Mouse (Mus musculus) lung, postnatal 4 days (tissue): ENCODE data around the gene Ikzf3.
A peak's percentile ranks its signal among the peaks of the same experiment; 100 is the strongest.

Experiments used
- DNase-seq, 2 experiments: peaks; one replicate each; pipeline ENCODE4 v3.0.0; 2021

Gene Ikzf3

GRCm38 (mm10) chr11:98472696-98473095, 73.1 kb downstream of the Ikzf3 start:
- no peak for DNase-seq

- DNase-seq: no peak
Observed at GRCm38 (mm10) chr11:98470795-98471194, 75.0 kb downstream of the Ikzf3 start.

- no peak for DNase-seq
Observed at GRCm38 (mm10) chr11:98469761-98470714, 75.8 kb downstream of the Ikzf3 start.

GRCm38 (mm10) chr11:98464516-98464915, 81.3 kb downstream of the Ikzf3 start:
- no peak for DNase-seq

GRCm38 (mm10) chr11:98463911-98464310, 81.9 kb downstream of the Ikzf3 start:
- DNase-seq: no peak

- DNase-seq: no peak
Observed at GRCm38 (mm10) chr11:98462255-98462654, 83.6 kb downstream of the Ikzf3 start.

- DNase-seq: no peak
Observed at GRCm38 (mm10) chr11:98461109-98461720, 84.6 kb downstream of the Ikzf3 start.

- DNase-seq: no peak
Observed at GRCm38 (mm10) chr11:98459860-98460259, 86.0 kb downstream of the Ikzf3 start.

GRCm38 (mm10) chr11:98459071-98459741, 86.6 kb downstream of the Ikzf3 start:
- DNase-seq: no peak

GRCm38 (mm10) chr11:98458121-98458990, 87.5 kb downstream of the Ikzf3 start:
- DNase-seq: peak in 1 of 2 experiments; percentile 32

- DNase-seq: peak; percentile 89 to 92
Observed at GRCm38 (mm10) chr11:98457367-98458120, 88.3 kb downstream of the Ikzf3 start.

- DNase-seq: no peak
Observed at GRCm38 (mm10) chr11:98456945-98457344, 88.9 kb downstream of the Ikzf3 start.

GRCm38 (mm10) chr11:98456545-98456944, 89.3 kb downstream of the Ikzf3 start:
- no peak for DNase-seq

- DNase-seq: no peak
Observed at GRCm38 (mm10) chr11:98455484-98455883, 90.3 kb downstream of the Ikzf3 start.

GRCm38 (mm10) chr11:98449921-98450771, 95.7 kb downstream of the Ikzf3 start:
- no peak for DNase-seq

- DNase-seq: no peak
Observed at GRCm38 (mm10) chr11:98449419-98449818, 96.4 kb downstream of the Ikzf3 start.

- peak; percentile 30 to 51 for DNase-seq
Observed at GRCm38 (mm10) chr11:98448191-98448790, 97.5 kb downstream of the Ikzf3 start.

GRCm38 (mm10) chr11:98447475-98447834, 98.4 kb downstream of the Ikzf3 start:
- DNase-seq: no peak

GRCm38 (mm10) chr11:98446562-98447474, 99.0 kb downstream of the Ikzf3 start:
- DNase-seq: peak; percentile 67 to 82
